Mouse (Mus musculus) forebrain, embryonic 13.5 days (tissue): Measurements from ENCODE around the gene Pcgf1. TPM values are rescaled to one million over a fixed set of nuclear protein-coding genes. Genes with fewer than 3 reads are reported as not detected.

Experiments
- ATAC-seq: fragments of 200-750 bp; cut with Nextera tagmentation; 2 replicates; pipeline ENCODE4 v1.8.0; 2017
- H3K27ac ChIP-seq: fragments of 300-500 bp; sonication (generic); 2 replicates; pipeline ENCODE4 v1.5.1; 2015; ENCODE audit warnings: inconsistent platforms, mild to moderate bottlenecking, moderate library complexity
- H3K27me3 ChIP-seq: fragments of 300-500 bp; sonication (generic); 2 replicates; pipeline ENCODE4 v1.6.1; 2015; ENCODE audit warnings: mild to moderate bottlenecking, inconsistent platforms
- H3K36me3 ChIP-seq: fragments of 300-500 bp; sonication (generic); 2 replicates; pipeline ENCODE4 v1.6.1; 2015; ENCODE audit warnings: mild to moderate bottlenecking, inconsistent platforms; ENCODE audit not compliant: poor library complexity, severe bottlenecking
- H3K4me1 ChIP-seq: fragments of 300-500 bp; sonication (generic); 2 replicates; pipeline ENCODE4 v1.6.1; 2015; ENCODE audit warnings: inconsistent platforms
- H3K4me2 ChIP-seq: fragments of 300-500 bp; sonication (generic); 2 replicates; pipeline ENCODE4 v1.6.1; 2015; ENCODE audit warnings: inconsistent platforms, mild to moderate bottlenecking, moderate library complexity
- H3K4me3 ChIP-seq: fragments of 300-500 bp; sonication (generic); 2 replicates; pipeline ENCODE4 v1.5.1; 2015; ENCODE audit warnings: mild to moderate bottlenecking, inconsistent platforms
- H3K9ac ChIP-seq: fragments of 300-500 bp; sonication (generic); 2 replicates; pipeline ENCODE4 v1.6.1; 2015; ENCODE audit warnings: mild to moderate bottlenecking, inconsistent platforms
- H3K9me3 ChIP-seq: fragments of 300-500 bp; sonication (generic); replicated peaks from 2 replicates; pipeline ENCODE4 v1.6.1; 2016; ENCODE audit warnings: inconsistent platforms
- WGBS: fragments of 180-500 bp; shearing (Covaris S2); methylation state at CpG from one replicate; pipeline ENCODE4 v1.1.7; 2015; 5-methylcytosine and 5-hydroxymethylcytosine counted together
- polyA plus RNA-seq: library from polyadenylated mRNA; unstranded; fragments of >200 nt; fragmentation: Nextera tagmentation; extraction: Ambion mirVana; gene quantifications from 2 replicates; pipeline ENCODE4 v1.2.1, GENCODE M21; 2015

Gene Pcgf1
- polyA plus RNA-seq, 1 experiment from 2014 or later, result 46.5 TPM

DNA sequence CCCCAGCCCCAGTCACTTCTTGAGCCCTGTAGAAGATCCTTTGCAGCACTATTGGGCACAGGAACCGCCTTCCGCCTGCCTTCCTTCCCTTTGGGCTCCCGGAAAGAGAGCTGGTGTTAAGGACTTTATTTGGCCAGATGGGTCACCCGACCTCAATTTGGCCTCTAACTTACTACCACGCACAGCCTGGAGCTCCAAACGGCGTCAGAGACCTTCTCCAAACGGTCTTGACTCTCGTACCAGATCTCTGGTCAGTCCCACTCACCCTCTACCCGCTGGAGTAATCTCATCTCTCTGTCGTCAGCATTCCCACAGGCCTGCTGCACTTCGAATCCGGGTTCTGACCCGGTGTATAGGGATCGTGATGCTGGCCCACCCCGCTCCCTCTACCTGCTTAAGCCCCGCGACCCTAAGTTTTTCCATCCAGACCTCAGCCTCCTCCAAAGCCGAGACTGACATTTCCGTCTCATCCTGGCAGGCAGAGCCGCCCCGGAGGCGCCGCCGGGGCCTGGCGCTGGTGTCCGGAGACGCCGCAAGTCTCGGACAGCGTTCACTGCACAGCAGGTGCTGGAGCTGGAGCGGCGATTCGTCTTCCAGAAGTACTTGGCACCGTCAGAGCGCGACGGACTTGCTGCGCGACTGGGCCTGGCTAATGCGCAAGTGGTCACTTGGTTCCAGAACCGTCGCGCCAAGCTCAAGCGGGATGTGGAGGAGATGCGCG, 9.7 kb downstream of the Pcgf1 start:
- H3K9ac ChIP-seq, result no peak overlapping the region
- peaks cover 6% of the 10 kb centered on the region; the same call in 1 of the 2 replicates for H3K4me1 ChIP-seq
- no peak overlapping the region for H3K27ac ChIP-seq
- H3K9me3 ChIP-seq, result no peaks in the 10 kb centered on the region
- H3K36me3 ChIP-seq, result 0 out of 2 replicates have a peak, but pooled peaks cover 4% of the 10 kb centered on the region
- H3K4me3 ChIP-seq, result peak overlapping the region; percentile 14; the same call in 1 of the 2 replicates
- no peak for ATAC-seq
- under 1% methylated on average over 47 of the region's 47 CpGs for WGBS
- H3K27me3 ChIP-seq, result peaks cover 94% of the 10 kb centered on the region
- H3K4me2 ChIP-seq, result peak overlapping the region; percentile 24

DNA sequence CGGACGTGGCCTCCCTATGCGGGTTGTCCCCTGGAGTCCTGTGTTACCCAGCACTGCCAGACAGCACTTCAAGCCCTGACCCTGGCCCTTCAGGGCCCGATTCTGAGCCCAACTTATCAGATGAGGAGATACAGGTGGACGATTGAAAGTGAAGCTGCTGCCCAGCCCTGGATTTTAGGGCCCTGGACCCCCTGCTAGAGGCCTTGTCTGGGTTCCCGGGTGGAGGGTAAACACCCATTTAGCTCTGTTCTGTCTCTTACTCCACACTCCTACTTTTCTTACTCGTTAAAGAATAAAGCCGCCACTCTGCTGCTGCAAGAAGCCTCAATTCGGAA, 10.2 kb downstream of the Pcgf1 start:
- peaks cover 6% of the 10 kb centered on the region; the same call in 1 of the 2 replicates for H3K4me1 ChIP-seq
- peaks cover 94% of the 10 kb centered on the region for H3K27me3 ChIP-seq
- H3K36me3 ChIP-seq, result no peaks in the 10 kb centered on the region
- WGBS, result 4% methylated on average over 9 of the region's 9 CpGs
- H3K9ac ChIP-seq, result no peak overlapping the region
- peak overlapping the region; percentile 14; the same call in 1 of the 2 replicates for H3K4me3 ChIP-seq
- H3K9me3 ChIP-seq, result no peaks in the 10 kb centered on the region
- no peak overlapping the region for H3K27ac ChIP-seq
- peak overlapping the region; percentile 24; the same call in 1 of the 2 replicates for H3K4me2 ChIP-seq
- no peak for ATAC-seq

DNA sequence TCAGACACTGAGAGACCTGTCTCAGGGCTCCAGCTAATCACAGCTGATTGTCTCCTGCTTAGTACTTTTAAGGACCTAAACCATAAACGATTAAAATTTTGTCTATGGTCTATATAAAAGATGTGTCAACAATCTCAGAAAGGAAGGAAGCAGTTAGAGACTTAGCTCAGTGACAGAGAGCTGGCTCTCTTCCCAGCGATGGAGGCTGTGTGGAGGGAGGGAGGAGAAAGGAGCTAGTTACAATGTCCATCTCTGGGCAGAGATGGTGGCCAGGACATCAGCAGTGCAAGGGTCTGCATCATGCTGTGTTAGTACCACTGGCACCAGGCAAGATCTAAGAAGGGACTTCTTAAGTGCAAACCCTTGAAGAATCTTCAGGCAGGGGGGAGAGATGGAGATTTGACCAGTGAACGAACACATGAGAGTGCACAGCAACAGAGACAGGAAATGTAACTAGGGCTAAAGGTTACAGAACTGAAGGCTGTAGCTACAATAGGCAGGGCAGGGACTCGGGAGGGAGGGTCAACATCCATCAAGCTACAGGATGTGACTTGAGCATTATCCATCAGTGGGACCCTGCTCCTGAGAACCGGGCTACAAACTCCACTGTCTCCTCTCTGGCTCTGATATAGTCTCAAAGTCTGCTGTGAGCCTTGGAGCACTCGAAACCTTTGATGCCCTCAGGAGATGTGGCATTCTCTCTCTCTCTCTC, 14.9 kb downstream of the Pcgf1 start:
- WGBS, result 53% methylated on average over 6 of the region's 6 CpGs
- H3K9ac ChIP-seq, result no peak overlapping the region
- H3K27me3 ChIP-seq, result peaks cover 58% of the 10 kb centered on the region
- no peak overlapping the region for H3K4me2 ChIP-seq
- H3K4me1 ChIP-seq, result no peaks in the 10 kb centered on the region; the same call in 1 of the 2 replicates
- no peak overlapping the region for H3K27ac ChIP-seq
- no peak for ATAC-seq
- no peaks in the 10 kb centered on the region for H3K9me3 ChIP-seq
- no peak overlapping the region for H3K4me3 ChIP-seq
- H3K36me3 ChIP-seq, result no peaks in the 10 kb centered on the region

DNA sequence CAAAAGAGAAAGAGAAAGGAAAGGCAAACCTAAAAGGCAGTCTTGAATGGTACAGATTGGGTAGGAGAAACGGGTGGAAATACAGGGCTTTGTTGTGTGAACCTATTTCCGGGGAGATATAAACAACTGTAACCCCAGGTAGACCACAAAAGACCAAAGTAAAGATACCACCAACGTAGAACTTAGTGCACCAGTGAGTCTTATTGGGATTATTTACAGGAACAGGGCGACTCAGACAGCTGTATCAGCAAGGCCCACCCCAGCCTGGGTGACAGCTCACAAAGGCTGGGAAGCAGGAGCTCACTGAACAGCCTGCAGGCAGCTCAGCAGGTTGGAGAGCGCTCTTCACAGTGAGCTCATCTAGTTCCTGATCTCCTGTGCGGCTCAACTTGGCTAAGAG, 18.3 kb downstream of the Pcgf1 start:
- H3K27ac ChIP-seq, result no peak overlapping the region

DNA sequence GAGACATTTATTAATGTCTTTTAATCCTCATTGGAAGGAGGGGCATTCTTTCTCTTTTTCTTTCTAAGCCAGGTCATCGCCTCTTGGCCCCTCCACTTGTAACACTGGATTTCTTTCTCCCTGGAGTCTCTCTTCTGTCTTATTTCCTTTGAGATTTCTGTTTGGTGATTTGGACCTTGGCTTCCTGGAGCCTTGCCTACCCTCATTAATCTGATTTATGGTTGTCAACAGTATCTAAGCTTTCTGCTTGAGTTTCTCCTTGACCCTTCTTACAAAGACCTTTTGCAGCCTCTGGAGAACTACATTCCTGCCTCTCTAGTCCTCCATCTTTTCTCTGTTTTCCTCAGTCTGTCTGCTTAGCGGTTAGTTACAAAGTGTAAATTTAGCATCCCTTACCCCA, 20.7 kb downstream of the Pcgf1 start:
- WGBS, result 70% methylated on average over 2 of the region's 2 CpGs
- H3K27me3 ChIP-seq, result peaks cover 24% of the 10 kb centered on the region

More for the DNA sequence above, 18.3 kb downstream of the Pcgf1 start:
- Histone ChIP-seq H3K36me3 (no peaks in the 10 kb centered on the region), H3K9ac (no peak overlapping the region), H3K27me3 (peaks cover 39% of the 10 kb centered on the region), H3K4me1 (0 out of 2 replicates have a peak, but pooled peaks cover 3% of the 10 kb centered on the region), H3K9me3 (no peaks in the 10 kb centered on the region), H3K4me3 (no peak overlapping the region), H3K4me2 (no peak overlapping the region)
- no peak for ATAC-seq
- 56% methylated on average over 6 of the region's 6 CpGs for WGBS

DNA sequence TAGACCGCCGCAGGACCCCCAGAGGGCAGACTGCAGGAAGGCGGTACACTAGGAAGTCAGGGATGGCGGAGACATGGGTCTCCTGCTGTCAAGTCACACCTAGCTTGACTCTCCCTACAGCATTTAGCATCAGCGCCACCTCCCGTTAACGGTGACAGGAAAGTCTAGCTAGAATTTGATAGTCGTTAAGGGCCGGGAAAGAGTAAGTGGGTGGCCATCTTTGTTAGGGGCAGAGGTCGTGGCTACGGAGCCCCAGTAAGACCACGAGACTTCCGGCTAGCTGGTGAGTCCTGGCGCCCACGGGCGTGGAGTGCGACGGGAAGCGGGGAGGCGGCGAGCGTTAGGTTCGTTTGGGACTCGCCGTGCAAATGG, 23.6 kb downstream of the Pcgf1 start, which contains the start of the genes Ccdc142 and Gm42688:
Gene Ccdc142 (plus strand): TSS at position 286 of the 372 bp plus-strand sequence.
Gene Gm42688 (plus strand): TSS at position 302 of the 372 bp plus-strand sequence.
- Histone ChIP-seq H3K9me3 (no peaks in the 10 kb centered on the region), H3K4me3 (peak within 1 kb of the TSS; percentile 75), H3K27me3 (peaks cover 19% of the 10 kb centered on the region), H3K9ac (peak within 1 kb of the TSS; percentile 82), H3K4me1 (peaks cover 25% of the 10 kb centered on the region), H3K27ac (peak within 1 kb of the TSS; percentile 70), H3K4me2 (peak within 1 kb of the TSS; percentile 100), H3K36me3 (0 out of 2 replicates have a peak, but pooled peaks cover 7% of the 10 kb centered on the region)
- 2% methylated on average over 25 of the region's 25 CpGs for WGBS
- peak; percentile 86 for ATAC-seq

More for the DNA sequence above, 20.7 kb downstream of the Pcgf1 start:
- no peak for ATAC-seq
- no peak overlapping the region for H3K4me2 ChIP-seq
- no peak overlapping the region for H3K4me3 ChIP-seq
- H3K9ac ChIP-seq, result no peak overlapping the region
- H3K9me3 ChIP-seq, result no peaks in the 10 kb centered on the region
- no peaks in the 10 kb centered on the region for H3K36me3 ChIP-seq
- peaks cover 22% of the 10 kb centered on the region for H3K4me1 ChIP-seq
- no peak overlapping the region for H3K27ac ChIP-seq

DNA sequence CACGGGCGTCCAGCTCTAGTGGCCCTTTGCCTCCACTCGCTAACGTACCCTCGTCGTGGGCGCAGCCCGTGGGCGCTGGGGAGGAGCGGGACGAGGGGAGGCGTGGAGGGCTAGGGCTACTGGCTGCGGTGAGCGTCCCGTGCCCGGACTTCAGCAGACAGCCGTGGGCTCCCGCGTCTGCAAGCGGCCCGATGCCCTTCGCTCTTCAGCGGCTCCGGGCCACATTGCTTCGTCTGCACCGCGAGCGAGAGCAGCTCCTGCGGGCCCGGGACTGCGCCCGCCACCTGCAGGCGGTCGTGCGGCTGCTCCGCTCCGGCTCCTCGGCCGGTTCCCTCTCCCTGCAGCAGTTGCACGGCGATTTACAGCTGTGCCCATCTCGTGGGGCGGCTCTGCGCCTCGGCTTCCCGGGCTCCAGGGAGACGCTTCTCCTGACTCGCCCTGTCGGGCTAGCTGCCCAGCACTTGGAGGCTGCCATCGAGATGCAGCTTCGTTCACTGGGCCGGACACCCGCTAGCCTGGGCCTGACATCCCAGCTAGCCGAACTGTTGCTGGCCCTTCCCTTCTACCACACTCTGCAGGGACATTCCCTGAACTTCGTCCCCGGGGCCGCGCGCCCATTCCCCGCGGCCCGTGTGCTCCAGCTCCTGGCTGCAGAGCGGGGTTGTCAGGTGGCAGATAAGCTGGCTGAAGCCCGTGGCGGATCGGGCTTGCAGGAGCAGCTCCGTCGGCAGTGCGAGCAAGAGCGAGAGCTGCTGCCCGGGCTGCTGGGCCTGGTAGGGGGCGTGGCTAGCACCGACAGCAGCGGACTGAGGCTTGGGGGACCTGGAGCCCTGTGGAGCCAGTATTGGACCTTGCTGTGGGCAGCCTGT, 24.3 kb downstream of the Pcgf1 start:
- H3K36me3 ChIP-seq, result 0 out of 2 replicates have a peak, but pooled peaks cover 7% of the 10 kb centered on the region
- ATAC-seq, result peak; percentile 71
- WGBS, result under 1% methylated on average over 65 of the region's 74 CpGs
- no peaks in the 10 kb centered on the region for H3K9me3 ChIP-seq
- peak overlapping the region; percentile 70 for H3K27ac ChIP-seq
- peak overlapping the region; percentile 82 for H3K9ac ChIP-seq
- H3K27me3 ChIP-seq, result peaks cover 19% of the 10 kb centered on the region
- H3K4me1 ChIP-seq, result peaks cover 25% of the 10 kb centered on the region
- peak overlapping the region; percentile 75 for H3K4me3 ChIP-seq
- H3K4me2 ChIP-seq, result peak overlapping the region; percentile 100

DNA sequence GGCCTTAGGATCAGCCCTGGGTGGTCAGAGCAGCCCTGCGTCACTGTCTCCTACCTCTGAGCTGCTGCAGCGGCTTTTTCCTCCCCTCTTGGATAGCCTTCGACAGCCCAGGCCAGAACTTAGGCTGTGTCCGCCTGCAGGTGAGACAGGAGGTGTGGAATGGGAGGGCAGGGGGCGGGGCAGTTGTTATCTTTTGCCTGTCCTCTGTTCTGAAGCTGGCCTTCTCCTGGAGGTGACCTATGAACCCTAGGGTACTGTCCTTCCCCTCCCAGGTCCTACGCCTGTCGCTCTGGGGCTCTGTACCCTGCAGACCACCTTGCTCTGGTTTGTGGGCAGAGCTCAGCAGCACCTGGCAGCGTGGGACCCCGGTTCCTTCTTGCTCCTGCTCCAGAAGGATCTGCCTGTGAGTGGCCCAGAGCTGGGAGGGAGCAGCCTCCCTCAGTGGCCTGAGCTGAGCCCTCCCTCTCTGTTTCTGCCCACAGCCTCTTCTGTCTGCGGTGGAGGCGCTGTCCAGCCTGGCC, 25.5 kb downstream of the Pcgf1 start:
- H3K27me3 ChIP-seq, result peaks cover 19% of the 10 kb centered on the region
- no peak overlapping the region for H3K27ac ChIP-seq
- H3K4me2 ChIP-seq, result peak overlapping the region; percentile 100
- H3K9me3 ChIP-seq, result no peaks in the 10 kb centered on the region
- H3K4me3 ChIP-seq, result peak overlapping the region; percentile 75; the same call in 1 of the 2 replicates
- ATAC-seq, result no peak
- H3K4me1 ChIP-seq, result peaks cover 35% of the 10 kb centered on the region
- peak overlapping the region; percentile 82; the same call in 1 of the 2 replicates for H3K9ac ChIP-seq
- peaks cover 12% of the 10 kb centered on the region; the same call in 1 of the 2 replicates for H3K36me3 ChIP-seq
- WGBS, result 49% methylated on average over 11 of the region's 11 CpGs

DNA sequence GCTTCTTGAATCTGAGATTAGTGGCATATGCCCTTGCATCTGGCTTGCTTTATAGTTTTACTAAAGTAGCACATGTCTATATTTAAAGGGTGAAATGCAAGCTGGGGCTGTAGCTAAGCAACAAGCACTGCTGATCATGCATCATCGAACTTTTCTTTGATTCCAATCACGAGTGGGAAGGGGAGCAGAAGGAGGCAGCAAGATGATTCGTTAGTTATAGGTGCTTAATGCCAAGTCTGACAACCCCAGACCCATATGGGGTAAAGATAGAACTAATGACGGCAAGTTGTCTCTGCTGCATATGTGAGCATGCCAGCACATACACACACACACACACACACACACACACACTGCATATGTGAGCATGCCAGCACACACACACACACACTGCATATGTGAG, 26.5 kb downstream of the Pcgf1 start:
- H3K4me3 ChIP-seq, result no peak overlapping the region
- H3K9ac ChIP-seq, result no peak overlapping the region
- WGBS, result 48% methylated on average over 4 of the region's 4 CpGs
- H3K27me3 ChIP-seq, result peaks cover 17% of the 10 kb centered on the region
- ATAC-seq, result peak; percentile 25; the same call in 1 of the 2 replicates
- H3K36me3 ChIP-seq, result peaks cover 12% of the 10 kb centered on the region; the same call in 1 of the 2 replicates
- no peak overlapping the region for H3K27ac ChIP-seq
- H3K9me3 ChIP-seq, result no peaks in the 10 kb centered on the region
- peaks cover 39% of the 10 kb centered on the region for H3K4me1 ChIP-seq
- H3K4me2 ChIP-seq, result no peak overlapping the region

DNA sequence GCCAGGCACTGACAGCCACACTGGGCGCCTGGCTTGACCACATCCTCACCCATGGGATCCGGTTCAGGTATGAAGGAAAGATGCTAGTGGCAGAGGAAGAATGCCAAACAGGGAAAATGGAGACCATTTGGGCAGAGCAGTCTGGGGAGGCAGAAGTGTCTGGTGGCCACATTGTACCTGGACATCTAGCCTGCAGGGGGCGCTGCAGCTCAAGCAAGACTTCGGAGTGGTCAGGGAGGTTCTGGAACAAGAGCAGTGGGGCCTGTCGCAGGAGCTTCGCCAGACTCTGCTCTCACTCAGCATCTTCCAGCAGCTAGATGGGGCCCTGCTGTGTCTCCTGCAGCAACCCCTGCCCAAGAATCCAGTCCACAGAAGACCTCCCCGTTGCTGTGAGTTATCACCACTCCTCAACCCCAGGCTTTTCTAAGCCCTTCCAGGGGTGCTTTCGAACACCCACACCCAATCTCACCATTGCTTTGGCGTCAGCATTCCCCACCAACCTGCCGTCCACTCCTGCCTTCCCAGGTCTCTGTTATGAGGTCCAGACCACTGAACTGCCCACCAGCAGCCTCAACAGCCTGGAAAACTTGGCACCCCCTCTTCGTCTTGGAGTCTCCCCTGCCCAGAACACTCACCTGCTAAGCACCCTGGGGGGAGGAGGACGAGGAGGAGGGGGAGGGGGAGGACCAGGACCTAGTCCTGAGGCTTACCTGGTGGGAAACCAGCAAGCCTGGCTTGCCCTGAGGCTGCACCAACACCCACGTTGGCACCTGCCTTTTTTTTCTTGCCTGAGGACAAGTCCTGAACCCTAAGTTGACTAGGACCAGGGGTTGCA, 30.1 kb downstream of the Pcgf1 start:
- Histone ChIP-seq H3K27ac (0 out of 2 replicates have a peak overlapping the region, but pooled peaks have one; percentile 10), H3K36me3 (peaks cover 15% of the 10 kb centered on the region; the same call in 1 of the 2 replicates), H3K4me1 (peaks cover 36% of the 10 kb centered on the region), H3K9me3 (no peaks in the 10 kb centered on the region), H3K4me3 (peak overlapping the region; percentile 94), H3K4me2 (peak overlapping the region; percentile 93), H3K9ac (peak overlapping the region; percentile 96; the same call in 1 of the 2 replicates), H3K27me3 (peaks cover 5% of the 10 kb centered on the region; the same call in 1 of the 2 replicates)
- 36% methylated on average over 13 of the region's 13 CpGs for WGBS
- ATAC-seq, result no peak
